Mouse (Mus musculus) brown adipose tissue, adult 24 weeks (tissue): ENCODE data around the gene Gm16867. TPM values are rescaled to one million over a fixed set of nuclear protein-coding genes. Genes with fewer than 3 reads are reported as not detected.
"Not testable (repeated sequence)": the region's sequence is repeated elsewhere in the genome, so short reads cannot be mapped to it uniquely, and the experiment has no call there.

Experiments used
- H3K27ac ChIP-seq: fragments of 200-500 bp; replicated peaks from 2 replicates; pipeline ENCODE4 v1.5.1; 2012; ENCODE audit warnings: low read depth, mild to moderate bottlenecking, low read length
- H3K4me1 ChIP-seq: fragments of 200-500 bp; 2 replicates; pipeline ENCODE4 v1.6.1; 2012; ENCODE audit warnings: low read length, mixed read lengths; ENCODE audit not compliant: control insufficient read depth, insufficient read depth, insufficient read length
- H3K4me3 ChIP-seq: fragments of 200-500 bp; 2 replicates; pipeline ENCODE4 v1.5.1; 2012; ENCODE audit warnings: low read depth, mild to moderate bottlenecking, low read length, moderate library complexity; ENCODE audit not compliant: insufficient read depth
- polyA plus RNA-seq: library from polyadenylated mRNA; stranded (reverse); fragments of >200 nt; gene quantifications from 2 replicates; pipeline ENCODE4 v1.2.4, GENCODE M21; 2012; ENCODE audit not compliant: missing spikeins, insufficient read depth, insufficient read length

Gm16867 gene
- polyA plus RNA-seq, 1 experiment = 3.1 TPM

DNA sequence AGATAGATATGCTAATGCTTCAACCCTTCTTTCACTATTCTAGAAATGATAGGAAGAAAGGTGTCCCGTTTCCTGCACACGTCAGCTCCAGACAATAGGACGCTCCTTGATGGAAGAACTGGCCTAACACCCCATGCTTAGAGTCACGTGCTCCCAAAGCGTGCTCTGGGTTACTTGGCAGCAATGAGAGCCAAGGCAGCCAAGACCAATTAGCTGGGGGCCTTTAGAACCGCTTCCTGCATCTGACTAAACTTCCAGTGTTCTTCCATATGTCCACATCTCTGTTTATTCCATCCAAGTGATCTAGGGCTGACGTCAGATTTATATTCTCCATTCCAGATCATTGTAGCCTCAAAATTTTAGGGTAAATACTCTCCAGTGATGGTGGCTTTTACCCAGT lies 85.6 kb downstream of the Gm16867 start:
- not testable (repeated sequence) for H3K27ac ChIP-seq, H3K4me1 ChIP-seq

More for the DNA sequence above, 85.6 kb downstream of the Gm16867 start:
- H3K4me3 ChIP-seq = not testable (repeated sequence)

Other genes with a start within 250 kb of the Gm16867 start
- gene Synb, start 209.1 kb downstream of the Gm16867 start, polyA plus RNA-seq = not detected in 2 replicates
- not detected in 2 replicates for gene Gm27179, start 9.2 kb upstream of the Gm16867 start, polyA plus RNA-seq
- gene Entpd4b, start 52.1 kb upstream of the Gm16867 start, polyA plus RNA-seq = 72.8 and 81.3 TPM in 2 replicates